Mouse (Mus musculus) MEL (cell line): ENCODE measurements around the gene Irak2.

ENCODE experiments used
- CHD2 ChIP-seq: IDR thresholded peaks from 2 replicates; pipeline ENCODE4 v1.6.1; 2011; ENCODE audit warnings: low read length, improper control_type of control experiment
- CTCF ChIP-seq, 3 experiments: IDR thresholded peaks in 2 of 3; conservative IDR thresholded peaks in 1 of 3; 2 replicates each; pipeline ENCODE4 v1.5.1; 2011 to 2012; ENCODE audit warnings: low read length in 3 of 3, low read depth in 2 of 3, mild to moderate bottlenecking in 2 of 3, improper control_type of control experiment in 1 of 3, inconsistent platforms in 1 of 3, mixed read lengths in 1 of 3, moderate library complexity in 1 of 3; ENCODE audit not compliant: control insufficient read depth in 1 of 3, insufficient read depth in 1 of 3, poor library complexity in 1 of 3, severe bottlenecking in 1 of 3
- EP300 ChIP-seq, 2 experiments: IDR thresholded peaks; 2 replicates each; pipeline ENCODE4 v1.6.1; 2011; ENCODE audit warnings: improper control_type of control experiment in 2 of 2, low read length in 2 of 2, low read depth in 1 of 2, mild to moderate bottlenecking in 1 of 2
- GATA1 ChIP-seq: IDR thresholded peaks from 2 replicates; pipeline ENCODE4 v1.6.1; 2011; ENCODE audit warnings: low read depth, low read length, improper control_type of control experiment
- JUND ChIP-seq: IDR thresholded peaks from 2 replicates; pipeline ENCODE4 v1.6.1; 2011; ENCODE audit warnings: low read depth, mild to moderate bottlenecking, improper control_type of control experiment, low read length
- MAZ ChIP-seq: IDR thresholded peaks from 2 replicates; pipeline ENCODE4 v1.6.1; 2012; ENCODE audit warnings: low read depth, mild to moderate bottlenecking, inconsistent platforms, low read length, improper control_type of control experiment
- POLR2A ChIP-seq, 2 experiments: IDR thresholded peaks; 2 replicates each; pipeline ENCODE4 v1.6.1; 2011 to 2012; ENCODE audit warnings: low read length in 2 of 2, mild to moderate bottlenecking in 2 of 2, control low read depth in 1 of 2, improper control_type of control experiment in 1 of 2, low read depth in 1 of 2, moderate library complexity in 1 of 2; ENCODE audit not compliant: control insufficient read depth in 1 of 2, insufficient read depth in 1 of 2, poor library complexity in 1 of 2
- POLR2AphosphoS5 ChIP-seq: IDR thresholded peaks from 2 replicates; pipeline ENCODE4 v1.6.1; 2012; ENCODE audit warnings: low read depth, borderline replicate concordance, mild to moderate bottlenecking, inconsistent platforms, low read length, moderate library complexity, mixed read lengths
- USF1 ChIP-seq: IDR thresholded peaks from 2 replicates; pipeline ENCODE4 v1.6.1; 2014; ENCODE audit warnings: low read depth, mild to moderate bottlenecking, inconsistent platforms, low read length, improper control_type of control experiment, moderate library complexity
- ZC3H11A ChIP-seq: IDR thresholded peaks from 2 replicates; pipeline ENCODE4 v1.6.1; 2012; ENCODE audit warnings: low read depth, mild to moderate bottlenecking, inconsistent platforms, low read length, improper control_type of control experiment

GRCm38 (mm10) chr6:113602821-113603220 lies 35.4 kb upstream of the Irak2 start:
- TF ChIP-seq MAZ (no peak), ZC3H11A (no peak), CHD2 (no peak), POLR2A (IDR thresholded peaks at IDR 0.05; ENCODE audit: control insufficient read depth in 1 of 2, insufficient read depth in 1 of 2, low read depth in 1 of 2, low read length in 2 of 2, poor library complexity in 1 of 2) (no peak), POLR2AphosphoS5 (no peak), EP300 (IDR thresholded peaks at IDR 0.05; ENCODE audit: low read depth in 1 of 2, low read length in 2 of 2) (no peak), GATA1 (no peak), CTCF (IDR thresholded peaks at IDR 0.05 in 2 of 3, conservative IDR thresholded peaks at IDR 0.05 in 1 of 3; ENCODE audit: control insufficient read depth in 1 of 3, insufficient read depth in 1 of 3, low read depth in 2 of 3, low read length in 3 of 3, poor library complexity in 1 of 3, severe bottlenecking in 1 of 3) (no peak), JUND (0 out of 2 replicates have a peak, but pooled peaks have one; percentile 9), USF1 (no peak)
